Mouse (Mus musculus): ENCODE measurements around the gene Mindy1. TPM values are rescaled to one million over a fixed set of nuclear protein-coding genes. Genes with fewer than 3 reads are reported as not detected.
A peak's percentile ranks its signal among the peaks of the same experiment; 100 is the strongest.

The Mindy1 gene
- polyA plus RNA-seq, 1 experiment from 2014 or later, result 39.8 TPM

- Histone ChIP-seq H3K9ac (ENCODE audit: low read depth, low read length) (no peak overlapping the region), H3K4me3 (ENCODE audit: low read length) (no peak overlapping the region), H3K36me3 (ENCODE audit: control insufficient read depth, insufficient read depth, low read length) (peaks cover 14% of the 10 kb centered on the region), H3K27me3 (replicated peaks; ENCODE audit: control insufficient read depth, insufficient read depth, low read length) (no peaks in the 10 kb centered on the region), H3K4me2 (ENCODE audit: low read depth, low read length) (no peak overlapping the region), H3K27ac (ENCODE audit: low read length) (peak overlapping the region; percentile 28; the same call in 1 of the 2 replicates), H3K4me1 (ENCODE audit: control insufficient read depth, insufficient read depth, low read length) (no peaks in the 10 kb centered on the region), H3K9me3 (ENCODE audit: control insufficient read depth, low read length) (no peaks in the 10 kb centered on the region)
- peak; percentile 89 for ATAC-seq
- 45% methylated on average over 11 of the region's 11 CpGs for WGBS
Observed at GRCm38 (mm10) chr3:95263089-95263739, 17.9 kb upstream of the Mindy1 start.

- no peak for ATAC-seq
- H3K36me3 ChIP-seq (ENCODE audit: control insufficient read depth, insufficient read depth, low read length), result peaks cover 14% of the 10 kb centered on the region
- H3K4me2 ChIP-seq (ENCODE audit: low read depth, low read length), result no peak overlapping the region
- H3K4me3 ChIP-seq (ENCODE audit: low read length), result no peak overlapping the region
- no peaks in the 10 kb centered on the region for H3K4me1 ChIP-seq (ENCODE audit: control insufficient read depth, insufficient read depth, low read length)
- H3K27me3 ChIP-seq (replicated peaks; ENCODE audit: control insufficient read depth, insufficient read depth, low read length), result no peaks in the 10 kb centered on the region
- H3K9ac ChIP-seq (ENCODE audit: low read depth, low read length), result no peak overlapping the region
- no peak overlapping the region for H3K27ac ChIP-seq (ENCODE audit: low read length)
- H3K9me3 ChIP-seq (ENCODE audit: control insufficient read depth, low read length), result no peaks in the 10 kb centered on the region
- 82% methylated on average over 1 of the region's 1 CpGs for WGBS
Observed at GRCm38 (mm10) chr3:95264724-95265123, 16.4 kb upstream of the Mindy1 start.

GRCm38 (mm10) chr3:95266052-95266451 lies 15.1 kb upstream of the Mindy1 start:
- H3K27ac ChIP-seq (ENCODE audit: low read length), result no peak overlapping the region
- no peak overlapping the region for H3K9ac ChIP-seq (ENCODE audit: low read depth, low read length)
- H3K4me2 ChIP-seq (ENCODE audit: low read depth, low read length), result no peak overlapping the region
- H3K36me3 ChIP-seq (ENCODE audit: control insufficient read depth, insufficient read depth, low read length), result peaks cover 12% of the 10 kb centered on the region
- H3K9me3 ChIP-seq (ENCODE audit: control insufficient read depth, low read length), result no peaks in the 10 kb centered on the region
- H3K4me3 ChIP-seq (ENCODE audit: low read length), result no peak overlapping the region
- ATAC-seq, result no peak
- H3K4me1 ChIP-seq (ENCODE audit: control insufficient read depth, insufficient read depth, low read length), result no peaks in the 10 kb centered on the region
- 96% methylated on average over 3 of the region's 3 CpGs for WGBS
- no peaks in the 10 kb centered on the region for H3K27me3 ChIP-seq (replicated peaks; ENCODE audit: control insufficient read depth, insufficient read depth, low read length)

- H3K9ac ChIP-seq (ENCODE audit: low read depth, low read length), result no peak overlapping the region
- H3K27ac ChIP-seq (ENCODE audit: low read length), result no peak overlapping the region
- H3K4me1 ChIP-seq (ENCODE audit: control insufficient read depth, insufficient read depth, low read length), result no peaks in the 10 kb centered on the region
- H3K27me3 ChIP-seq (replicated peaks; ENCODE audit: control insufficient read depth, insufficient read depth, low read length), result no peaks in the 10 kb centered on the region
- H3K4me2 ChIP-seq (ENCODE audit: low read depth, low read length), result no peak overlapping the region
- no peak overlapping the region for H3K4me3 ChIP-seq (ENCODE audit: low read length)
- H3K36me3 ChIP-seq (ENCODE audit: control insufficient read depth, insufficient read depth, low read length), result peaks cover 8% of the 10 kb centered on the region
- no peak for ATAC-seq
- no peaks in the 10 kb centered on the region for H3K9me3 ChIP-seq (ENCODE audit: control insufficient read depth, low read length)
Observed at GRCm38 (mm10) chr3:95267855-95268254, 13.3 kb upstream of the Mindy1 start.

- Histone ChIP-seq H3K27ac (ENCODE audit: low read length) (no peak overlapping the region), H3K36me3 (ENCODE audit: control insufficient read depth, insufficient read depth, low read length) (peaks cover 8% of the 10 kb centered on the region), H3K27me3 (replicated peaks; ENCODE audit: control insufficient read depth, insufficient read depth, low read length) (no peaks in the 10 kb centered on the region), H3K4me3 (ENCODE audit: low read length) (no peak overlapping the region), H3K9me3 (ENCODE audit: control insufficient read depth, low read length) (no peaks in the 10 kb centered on the region), H3K9ac (ENCODE audit: low read depth, low read length) (no peak overlapping the region), H3K4me2 (ENCODE audit: low read depth, low read length) (no peak overlapping the region), H3K4me1 (ENCODE audit: control insufficient read depth, insufficient read depth, low read length) (no peaks in the 10 kb centered on the region)
- 89% methylated on average over 5 of the region's 5 CpGs for WGBS
- ATAC-seq, result no peak
Observed at GRCm38 (mm10) chr3:95269789-95270188, 11.4 kb upstream of the Mindy1 start.

- ATAC-seq, result no peak
- no peak overlapping the region for H3K9ac ChIP-seq (ENCODE audit: low read depth, low read length)
- H3K4me2 ChIP-seq (ENCODE audit: low read depth, low read length), result no peak overlapping the region
- H3K27me3 ChIP-seq (replicated peaks; ENCODE audit: control insufficient read depth, insufficient read depth, low read length), result no peaks in the 10 kb centered on the region
- H3K9me3 ChIP-seq (ENCODE audit: control insufficient read depth, low read length), result no peaks in the 10 kb centered on the region
- H3K36me3 ChIP-seq (ENCODE audit: control insufficient read depth, insufficient read depth, low read length), result peaks cover 8% of the 10 kb centered on the region
- H3K4me1 ChIP-seq (ENCODE audit: control insufficient read depth, insufficient read depth, low read length), result no peaks in the 10 kb centered on the region
- no peak overlapping the region for H3K27ac ChIP-seq (ENCODE audit: low read length)
- no peak overlapping the region for H3K4me3 ChIP-seq (ENCODE audit: low read length)
- 84% methylated on average over 12 of the region's 12 CpGs for WGBS
Observed at GRCm38 (mm10) chr3:95270766-95271364, 10.3 kb upstream of the Mindy1 start.

GRCm38 (mm10) chr3:95273471-95273870 lies 7.7 kb upstream of the Mindy1 start:
- no peak overlapping the region for H3K27ac ChIP-seq (ENCODE audit: low read length)
- H3K27me3 ChIP-seq (replicated peaks; ENCODE audit: control insufficient read depth, insufficient read depth, low read length), result no peaks in the 10 kb centered on the region
- no peaks in the 10 kb centered on the region for H3K9me3 ChIP-seq (ENCODE audit: control insufficient read depth, low read length)
- no peak overlapping the region for H3K4me2 ChIP-seq (ENCODE audit: low read depth, low read length)
- H3K4me3 ChIP-seq (ENCODE audit: low read length), result no peak overlapping the region
- H3K4me1 ChIP-seq (ENCODE audit: control insufficient read depth, insufficient read depth, low read length), result no peaks in the 10 kb centered on the region
- WGBS, result 94% methylated on average over 5 of the region's 5 CpGs
- H3K9ac ChIP-seq (ENCODE audit: low read depth, low read length), result no peak overlapping the region
- no peak for ATAC-seq
- no peaks in the 10 kb centered on the region for H3K36me3 ChIP-seq (ENCODE audit: control insufficient read depth, insufficient read depth, low read length)

- WGBS, result 96% methylated on average over 4 of the region's 4 CpGs
- ATAC-seq, result no peak
Observed at GRCm38 (mm10) chr3:95274453-95274852, 6.7 kb upstream of the Mindy1 start.

GRCm38 (mm10) chr3:95275161-95275560 lies 6.0 kb upstream of the Mindy1 start:
- H3K4me3 ChIP-seq (ENCODE audit: low read length), result no peak overlapping the region
- H3K4me1 ChIP-seq (ENCODE audit: control insufficient read depth, insufficient read depth, low read length), result no peaks in the 10 kb centered on the region
- H3K36me3 ChIP-seq (ENCODE audit: control insufficient read depth, insufficient read depth, low read length), result no peaks in the 10 kb centered on the region
- 76% methylated on average over 6 of the region's 6 CpGs for WGBS
- H3K4me2 ChIP-seq (ENCODE audit: low read depth, low read length), result no peak overlapping the region
- H3K27ac ChIP-seq (ENCODE audit: low read length), result no peak overlapping the region
- no peaks in the 10 kb centered on the region for H3K9me3 ChIP-seq (ENCODE audit: control insufficient read depth, low read length)
- ATAC-seq, result no peak
- H3K27me3 ChIP-seq (replicated peaks; ENCODE audit: control insufficient read depth, insufficient read depth, low read length), result no peaks in the 10 kb centered on the region
- no peak overlapping the region for H3K9ac ChIP-seq (ENCODE audit: low read depth, low read length)

More at GRCm38 (mm10) chr3:95274453-95274852, 6.7 kb upstream of the Mindy1 start:
- H3K27ac ChIP-seq (ENCODE audit: low read length), result no peak overlapping the region
- H3K4me3 ChIP-seq (ENCODE audit: low read length), result no peak overlapping the region
- H3K36me3 ChIP-seq (ENCODE audit: control insufficient read depth, insufficient read depth, low read length), result no peaks in the 10 kb centered on the region
- H3K27me3 ChIP-seq (replicated peaks; ENCODE audit: control insufficient read depth, insufficient read depth, low read length), result no peaks in the 10 kb centered on the region
- no peaks in the 10 kb centered on the region for H3K9me3 ChIP-seq (ENCODE audit: control insufficient read depth, low read length)
- no peaks in the 10 kb centered on the region for H3K4me1 ChIP-seq (ENCODE audit: control insufficient read depth, insufficient read depth, low read length)
- H3K9ac ChIP-seq (ENCODE audit: low read depth, low read length), result no peak overlapping the region
- no peak overlapping the region for H3K4me2 ChIP-seq (ENCODE audit: low read depth, low read length)
